Mouse (Mus musculus): ENCODE results near the gene Tcf7l2.

Tcf7l2 gene

DNA sequence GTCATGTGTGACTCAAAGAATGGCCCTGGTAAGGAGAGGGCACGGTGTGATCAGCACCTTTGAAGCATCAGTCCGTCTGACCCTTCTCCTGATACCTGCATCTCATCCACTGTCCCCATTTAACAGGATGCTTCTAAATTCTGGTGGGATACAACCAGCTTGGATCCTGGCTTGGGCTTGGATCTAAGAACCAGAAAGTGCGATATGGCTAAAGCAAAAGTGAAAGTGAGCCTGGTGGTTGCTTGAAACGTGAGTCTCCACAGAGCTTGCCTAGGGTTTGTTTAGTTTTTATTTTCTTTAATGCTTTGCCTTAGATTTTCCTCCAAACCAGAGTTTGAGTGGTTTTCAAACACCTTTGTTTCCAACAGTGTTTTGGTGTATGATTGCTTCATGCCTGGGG, 51.4 kb downstream of the Tcf7l2 start:
- no peak for DNase-seq (ENCODE audit: low spot score in 2 of 2)

GRCm38 (mm10) chr19:55794194-55794945, 52.8 kb downstream of the Tcf7l2 start:
- no peak for DNase-seq (ENCODE audit: low spot score in 2 of 2)

- no peak for DNase-seq (ENCODE audit: low spot score in 2 of 2)
These were observed 53.3 kb downstream of the Tcf7l2 start for GRCm38 (mm10) chr19:55794946-55795340.

DNA sequence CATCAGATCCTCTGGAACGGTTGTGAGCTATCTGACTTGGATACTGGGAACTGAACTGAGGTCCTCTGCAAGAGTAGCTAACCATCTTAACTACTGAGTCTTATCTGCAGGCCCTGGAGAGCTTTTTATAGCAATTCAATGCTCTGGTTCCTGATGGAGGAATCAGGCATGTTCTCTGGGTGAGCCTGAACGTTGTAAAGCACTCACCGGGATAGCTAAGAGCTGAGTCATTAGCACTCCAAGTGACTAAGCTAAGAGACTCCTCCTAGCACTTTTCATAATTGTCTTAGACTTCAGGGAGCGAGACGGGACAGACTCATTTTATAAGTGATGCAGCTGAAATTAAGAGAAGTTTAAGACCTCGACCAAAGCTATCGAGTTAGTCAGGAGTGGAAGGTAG, 53.7 kb downstream of the Tcf7l2 start:
- DNase-seq (ENCODE audit: low spot score in 2 of 2), result no peak

DNA sequence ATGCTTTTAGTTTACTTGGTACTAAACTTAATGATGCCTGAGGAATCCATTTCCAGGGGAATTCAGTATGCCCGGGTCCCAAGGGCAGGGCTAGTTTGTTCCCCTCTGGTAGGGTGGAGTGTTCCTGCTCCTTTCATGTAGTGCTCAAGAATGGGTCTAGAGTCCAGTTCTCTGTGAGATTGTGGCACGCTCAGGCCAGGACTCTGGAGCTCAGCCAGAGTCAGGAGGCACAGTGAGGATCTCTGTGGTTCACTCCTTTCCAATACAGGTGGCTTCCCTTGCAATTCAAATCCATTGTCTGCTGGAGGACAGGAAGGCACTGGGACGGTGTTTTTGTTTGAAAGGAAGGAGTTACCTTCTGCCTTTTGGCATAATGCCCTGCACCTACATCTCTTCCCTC, 56.2 kb downstream of the Tcf7l2 start:
- DNase-seq (ENCODE audit: low spot score in 2 of 2), result no peak

GRCm38 (mm10) chr19:55799411-55799810, 57.8 kb downstream of the Tcf7l2 start:
- DNase-seq (ENCODE audit: low spot score in 2 of 2), result no peak

GRCm38 (mm10) chr19:55800059-55800458, 58.4 kb downstream of the Tcf7l2 start:
- no peak for DNase-seq (ENCODE audit: low spot score in 2 of 2)

- DNase-seq (ENCODE audit: low spot score in 2 of 2), result no peak
These were observed 61.5 kb downstream of the Tcf7l2 start for GRCm38 (mm10) chr19:55803121-55803520.

DNA sequence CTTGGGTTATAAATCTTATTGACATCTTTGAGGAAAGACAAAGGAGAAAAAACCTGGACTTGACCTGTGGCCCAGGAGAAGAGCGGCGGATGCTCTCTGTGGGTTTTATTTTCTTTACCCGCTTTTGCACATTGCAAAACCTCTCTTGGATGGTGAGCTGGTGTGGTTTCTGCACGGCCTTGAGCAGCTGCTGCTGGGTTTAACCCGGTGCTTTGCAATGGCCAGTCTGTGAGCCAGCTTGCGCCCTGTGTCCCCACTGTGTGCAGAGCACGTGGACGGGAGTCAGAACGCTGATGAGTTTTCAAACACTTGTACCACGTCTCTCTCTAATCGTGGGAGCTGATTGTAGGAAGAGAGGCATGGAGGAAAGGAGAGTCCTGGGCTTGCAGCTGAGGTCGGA, 62.2 kb downstream of the Tcf7l2 start:
- no peak for DNase-seq (ENCODE audit: low spot score in 2 of 2)

DNA sequence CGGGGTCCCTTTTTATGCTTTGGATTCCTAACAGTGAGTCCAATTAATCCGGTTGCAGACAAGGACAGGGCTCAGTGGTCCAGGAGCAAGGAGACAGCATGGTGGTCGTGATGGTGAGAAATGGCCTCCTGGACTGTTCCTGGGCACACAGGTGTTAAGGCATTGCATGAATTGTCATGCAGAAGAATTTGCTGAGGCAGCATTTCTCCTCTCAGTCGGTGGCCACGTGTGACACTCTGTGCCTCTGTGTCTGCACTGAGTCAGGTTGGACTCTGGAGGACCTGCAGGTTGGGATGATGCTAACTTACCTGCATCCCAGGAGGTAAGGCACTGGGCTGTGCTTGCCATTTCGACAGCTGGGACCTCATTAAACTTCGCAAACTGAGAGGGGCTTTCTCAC, 63.2 kb downstream of the Tcf7l2 start:
- DNase-seq (ENCODE audit: low spot score in 2 of 2), result no peak

DNA sequence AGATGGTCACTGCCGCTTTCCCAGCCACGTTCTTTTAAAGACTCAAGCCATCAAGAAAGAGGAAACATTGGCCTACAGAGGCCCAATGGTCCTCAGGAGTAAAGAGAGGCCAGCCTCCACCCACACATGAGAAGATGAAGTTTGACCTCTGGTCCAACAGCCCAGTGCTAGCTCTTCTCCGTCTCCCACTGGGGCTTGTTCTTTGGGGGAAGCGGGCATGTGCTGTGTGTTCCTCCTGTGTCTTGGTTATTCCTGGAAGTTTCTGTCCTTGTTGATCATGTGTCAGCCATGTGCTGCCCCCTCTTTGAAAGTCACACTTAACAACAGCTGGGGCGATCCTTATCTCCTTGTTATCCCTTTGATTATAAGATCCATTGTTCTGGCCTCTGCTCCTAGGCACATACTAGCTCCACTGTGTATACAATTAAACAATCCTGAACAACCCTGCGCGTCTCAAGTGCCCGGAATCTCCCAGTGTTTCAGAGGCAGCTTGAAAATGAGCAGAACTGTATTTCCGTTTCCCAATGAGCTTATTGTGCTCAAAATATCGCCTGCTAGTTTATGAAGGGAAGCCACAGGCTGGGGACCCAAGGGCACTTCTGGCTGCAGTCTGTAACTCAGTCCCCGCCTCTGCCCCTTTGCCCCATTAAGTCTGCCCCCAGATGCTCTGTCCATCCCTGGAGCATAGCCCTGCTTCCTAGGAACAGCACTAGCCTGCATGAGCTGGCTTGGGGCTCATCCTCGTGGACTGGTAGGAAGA, 65.0 kb downstream of the Tcf7l2 start:
- DNase-seq (ENCODE audit: low spot score in 2 of 2), result no peak

DNA sequence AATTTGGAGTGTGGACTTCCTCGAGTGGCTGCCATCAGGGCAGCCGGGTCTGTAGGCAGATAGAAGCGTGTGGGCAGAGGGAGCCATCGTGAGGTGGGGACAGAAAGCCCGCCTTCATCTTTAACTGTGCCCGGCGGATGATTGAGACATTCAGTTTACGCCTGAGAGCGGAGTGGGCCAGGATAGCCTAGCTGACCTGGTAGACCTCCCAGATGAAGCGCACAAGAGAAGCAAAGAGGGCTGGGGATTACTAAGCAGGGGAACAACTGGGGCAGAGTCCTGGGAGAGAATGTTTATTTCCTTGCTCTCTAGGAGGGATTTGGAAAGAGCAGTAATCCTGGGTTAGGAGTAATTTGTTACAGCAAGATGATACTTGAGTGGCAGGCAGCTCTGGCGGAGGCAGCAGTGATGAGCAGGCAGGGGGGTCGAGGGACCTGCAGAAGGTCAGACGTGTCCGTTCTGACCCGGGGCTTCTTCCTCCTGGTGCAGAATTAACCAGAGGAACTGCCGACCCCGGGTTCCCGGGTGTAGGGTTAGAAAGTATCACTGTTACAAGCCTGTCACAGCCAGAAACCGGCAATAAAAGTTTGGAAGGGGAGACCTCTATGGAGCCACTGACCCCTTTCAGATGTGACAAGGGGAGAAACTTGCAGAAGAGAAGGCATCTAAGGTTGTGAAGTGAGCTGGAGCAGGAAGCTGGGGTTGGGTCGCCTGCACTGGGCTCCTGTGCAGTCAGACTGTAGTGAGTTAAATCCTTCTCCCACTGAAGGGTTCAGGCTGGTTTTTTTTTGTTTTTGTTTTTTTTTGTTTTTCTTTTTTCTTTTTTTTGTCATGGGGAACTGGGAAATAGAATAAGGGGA, 65.8 kb downstream of the Tcf7l2 start:
- no peak for DNase-seq (ENCODE audit: low spot score in 2 of 2)

DNA sequence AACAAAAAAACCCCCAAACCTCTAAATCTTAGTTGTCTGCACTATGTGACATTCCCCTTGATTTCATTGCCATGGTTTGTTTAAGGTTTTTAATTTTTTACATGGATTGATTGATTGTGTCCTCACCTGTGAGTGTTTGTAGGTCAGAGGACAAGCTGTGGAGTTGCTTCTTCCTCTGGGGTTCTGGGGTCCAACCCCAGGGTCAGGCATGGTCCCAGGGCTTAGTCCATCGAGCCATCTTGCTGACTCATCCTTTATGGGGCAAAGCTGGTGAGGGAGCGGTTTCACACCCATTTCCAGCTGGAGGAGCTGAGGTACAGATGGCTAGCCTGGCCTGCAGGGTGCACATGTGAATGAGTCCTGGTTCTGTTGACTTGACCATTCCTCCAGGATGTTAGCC, 66.7 kb downstream of the Tcf7l2 start:
- DNase-seq (ENCODE audit: low spot score in 2 of 2), result no peak

DNA sequence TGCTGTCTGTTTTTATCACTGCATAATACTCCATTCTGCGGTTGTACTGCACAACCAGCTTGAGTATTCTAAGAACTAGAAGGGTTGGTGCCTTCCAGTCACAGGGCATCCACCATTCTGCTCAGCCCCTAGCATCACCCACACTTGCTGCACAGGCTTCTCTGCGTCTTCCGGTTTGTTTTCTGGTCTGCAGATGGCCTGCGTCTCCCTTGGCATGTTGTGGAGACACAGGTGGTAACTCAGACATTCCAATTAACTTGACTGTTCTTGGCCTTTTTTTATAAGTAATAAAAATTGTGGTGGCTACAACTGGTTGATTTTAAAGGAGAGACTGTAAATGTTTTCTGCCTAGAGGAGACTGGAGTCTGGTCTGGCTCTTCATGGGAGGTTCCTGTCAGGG, 67.9 kb downstream of the Tcf7l2 start:
- DNase-seq (ENCODE audit: low spot score in 2 of 2), result no peak

- DNase-seq (ENCODE audit: low spot score in 2 of 2), result no peak
These were observed 70.6 kb downstream of the Tcf7l2 start for GRCm38 (mm10) chr19:55812236-55812635.

GRCm38 (mm10) chr19:55815010-55815790, 73.6 kb downstream of the Tcf7l2 start:
- DNase-seq (ENCODE audit: low spot score in 2 of 2), result no peak

DNA sequence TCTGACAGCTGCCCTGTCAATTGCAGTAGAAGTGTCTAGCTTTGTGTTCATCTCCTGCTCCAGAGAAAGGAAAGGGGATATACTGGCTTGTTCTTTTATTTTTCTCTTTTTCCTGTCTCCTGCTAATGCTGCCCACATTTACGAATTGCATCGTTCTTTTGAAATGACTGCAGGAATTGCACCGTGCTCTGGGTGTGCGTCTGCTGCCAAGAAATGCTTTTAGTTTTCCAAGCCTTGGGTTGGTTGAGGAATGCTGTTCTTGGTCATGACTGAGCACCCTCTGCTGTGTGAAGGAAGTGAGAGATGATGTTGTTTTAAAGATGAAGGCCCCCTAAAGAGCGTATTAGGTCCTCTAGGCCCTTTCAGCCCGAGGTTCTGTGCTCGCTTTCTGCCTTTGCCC, 75.4 kb downstream of the Tcf7l2 start:
- no peak for DNase-seq (ENCODE audit: low spot score in 2 of 2)

DNA sequence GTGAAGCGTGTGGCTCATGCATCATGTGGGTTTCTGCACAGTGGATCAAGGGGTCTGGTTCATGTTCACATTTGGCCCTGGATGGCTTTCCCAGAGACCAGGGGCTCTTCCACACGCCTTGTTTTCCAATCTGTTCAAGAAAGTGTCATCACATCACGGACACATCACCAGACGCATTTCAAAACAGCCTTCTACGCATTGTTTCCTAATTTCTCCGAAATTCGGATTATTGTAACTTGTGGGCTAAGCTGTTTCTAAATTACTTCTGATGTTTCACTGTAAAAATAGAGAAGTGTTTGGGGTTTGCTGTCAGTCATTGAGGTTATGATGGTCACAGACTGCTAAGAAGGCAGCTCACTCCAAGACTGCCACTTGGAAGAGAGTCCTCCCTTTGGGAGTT, 78.6 kb downstream of the Tcf7l2 start:
- no peak for DNase-seq (ENCODE audit: low spot score in 2 of 2)

GRCm38 (mm10) chr19:55825001-55825827, 83.6 kb downstream of the Tcf7l2 start:
- peak in 1 of 2 experiments; percentile 24 for DNase-seq (ENCODE audit: low spot score in 2 of 2)

DNA sequence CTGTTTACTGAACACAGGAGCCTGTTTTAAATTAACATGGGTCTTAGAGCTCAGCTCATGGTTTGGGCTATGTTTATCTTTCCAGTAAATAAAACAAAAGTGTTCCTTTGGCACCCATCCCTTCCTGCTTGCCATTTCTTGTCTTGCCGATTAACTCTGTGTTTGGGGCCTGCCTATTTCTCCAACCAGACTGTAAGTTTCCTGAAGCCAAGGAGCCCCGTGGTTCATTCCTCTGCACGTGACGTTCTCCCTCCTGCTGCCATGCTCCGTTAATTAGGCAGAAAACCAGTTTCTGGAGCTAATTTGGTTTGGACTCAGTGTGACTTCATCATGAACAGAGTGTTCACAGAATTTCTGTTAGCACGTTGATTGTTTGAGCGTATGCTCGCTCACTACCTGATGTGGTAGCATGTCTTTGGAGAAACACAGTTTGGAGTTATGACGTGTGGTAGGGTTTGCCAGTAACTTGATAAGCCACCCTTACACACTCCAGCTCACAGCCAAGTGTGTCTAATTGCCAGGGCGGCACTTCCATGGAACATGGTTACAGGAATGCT, 84.4 kb downstream of the Tcf7l2 start:
- no peak for DNase-seq (ENCODE audit: low spot score in 2 of 2)
